Mouse (Mus musculus) forebrain, embryonic 10.5 days (tissue): Measurements from ENCODE around the gene Galnt6. TPM values are rescaled to one million over a fixed set of nuclear protein-coding genes. Genes with fewer than 3 reads are reported as not detected.
"Not testable (repeated sequence)": the region's sequence is repeated elsewhere in the genome, so short reads cannot be mapped to it uniquely, and the experiment has no call there.

Source experiments
- DNase-seq: peaks from one replicate; pipeline ENCODE4 v3.0.0-alpha.2; 2017; ENCODE audit warnings: low spot score; ENCODE audit errors: extremely low spot score
- H3K27ac ChIP-seq: fragments of 300-500 bp; sonication (generic); 2 replicates; pipeline ENCODE4 v1.5.1; 2016; ENCODE audit warnings: mild to moderate bottlenecking
- H3K27me3 ChIP-seq: fragments of 300-500 bp; sonication (generic); 2 replicates; pipeline ENCODE4 v1.6.1; 2016; ENCODE audit warnings: mild to moderate bottlenecking; ENCODE audit not compliant: poor library complexity, severe bottlenecking
- H3K36me3 ChIP-seq: fragments of 300-500 bp; sonication (generic); replicated peaks from 2 replicates; pipeline ENCODE4 v1.6.1; 2016; ENCODE audit warnings: mild to moderate bottlenecking, moderate library complexity
- H3K4me1 ChIP-seq: fragments of 300-500 bp; sonication (generic); 2 replicates; pipeline ENCODE4 v1.6.1; 2016
- H3K4me3 ChIP-seq: fragments of 300-500 bp; sonication (generic); 2 replicates; pipeline ENCODE4 v1.5.1; 2016; ENCODE audit warnings: mild to moderate bottlenecking, moderate library complexity
- H3K9me3 ChIP-seq: fragments of 300-500 bp; sonication (generic); 2 replicates; pipeline ENCODE4 v1.6.1; 2016; ENCODE audit warnings: mild to moderate bottlenecking, moderate library complexity
- WGBS: fragments of 180-500 bp; shearing (Covaris S2); methylation state at CpG from one replicate; pipeline ENCODE4 v1.1.7; 2016; 5-methylcytosine and 5-hydroxymethylcytosine counted together
- polyA plus RNA-seq: library from polyadenylated mRNA; unstranded; fragments of >200 nt; fragmentation: Nextera tagmentation; extraction: Ambion mirVana; gene quantifications from 2 replicates; pipeline ENCODE4 v1.2.1, GENCODE M21; 2016

Gene Galnt6
- not detected in 2 replicates for polyA plus RNA-seq

- WGBS: 4% methylated on average over 56 of the region's 57 CpGs
- DNase-seq: no peak
- Histone ChIP-seq H3K36me3 (no peaks in the 10 kb centered on the region), H3K27me3 (peaks cover 65% of the 10 kb centered on the region), H3K27ac (no peak within 1 kb of the TSS), H3K9me3 (no peaks in the 10 kb centered on the region), H3K4me3 (peak within 1 kb of the TSS; percentile 52), H3K4me1 (peaks cover 17% of the 10 kb centered on the region)
These were observed at the start of gene Galnt6 for GRCm38 (mm10) chr15:100729281-100729985. Galnt6 (minus strand) TSS chr15:100729376.

GRCm38 (mm10) chr15:100777020-100778016 is 48.1 kb upstream of the Galnt6 start:
- no peaks in the 10 kb centered on the region for H3K9me3 ChIP-seq
- H3K4me3 ChIP-seq: no peak overlapping the region
- H3K36me3 ChIP-seq: no peaks in the 10 kb centered on the region
- 80% methylated on average over 32 of the region's 32 CpGs for whole genome bisulfite sequencing
- no peak for DNase-seq
- 0 out of 2 replicates have a peak, but pooled peaks cover 17% of the 10 kb centered on the region for H3K27me3 ChIP-seq
- peaks cover 44% of the 10 kb centered on the region for H3K4me1 ChIP-seq
- H3K27ac ChIP-seq: no peak overlapping the region

GRCm38 (mm10) chr15:100776424-100776823 is 47.2 kb upstream of the Galnt6 start:
- WGBS: 94% methylated on average over 3 of the region's 3 CpGs
- Histone ChIP-seq H3K9me3 (no peaks in the 10 kb centered on the region), H3K27ac (no peak overlapping the region), H3K27me3 (0 out of 2 replicates have a peak, but pooled peaks cover 17% of the 10 kb centered on the region), H3K36me3 (no peaks in the 10 kb centered on the region), H3K4me1 (peaks cover 44% of the 10 kb centered on the region), H3K4me3 (no peak overlapping the region)
- DNase-seq: no peak

GRCm38 (mm10) chr15:100775189-100776166 is 46.3 kb upstream of the Galnt6 start:
- H3K27ac ChIP-seq: peak overlapping the region; percentile 22
- 0 out of 2 replicates have a peak, but pooled peaks cover 17% of the 10 kb centered on the region for H3K27me3 ChIP-seq
- H3K4me3 ChIP-seq: no peak overlapping the region
- H3K9me3 ChIP-seq: peaks cover 3% of the 10 kb centered on the region; the same call in 1 of the 2 replicates
- H3K36me3 ChIP-seq: peaks cover 6% of the 10 kb centered on the region; the same call in 1 of the 2 replicates
- H3K4me1 ChIP-seq: peaks cover 43% of the 10 kb centered on the region
- whole genome bisulfite sequencing: 35% methylated on average over 19 of the region's 19 CpGs
- peak; percentile 30 for DNase-seq

- H3K4me3 ChIP-seq, DNase-seq, H3K27ac ChIP-seq, H3K9me3 ChIP-seq: not testable (repeated sequence)
- Histone ChIP-seq H3K4me1 (peaks cover 34% of the 10 kb centered on the region), H3K36me3 (peaks cover 14% of the 10 kb centered on the region; the same call in 1 of the 2 replicates), H3K27me3 (0 out of 2 replicates have a peak, but pooled peaks cover 17% of the 10 kb centered on the region)
- WGBS: 95% methylated on average over 6 of the region's 6 CpGs
These were observed 44.7 kb upstream of the Galnt6 start for GRCm38 (mm10) chr15:100773859-100774258.

- peaks cover 25% of the 10 kb centered on the region for H3K36me3 ChIP-seq
- peaks cover 3% of the 10 kb centered on the region; the same call in 1 of the 2 replicates for H3K9me3 ChIP-seq
- no peak for DNase-seq
- H3K27me3 ChIP-seq: 0 out of 2 replicates have a peak, but pooled peaks cover 17% of the 10 kb centered on the region
- no peak overlapping the region for H3K27ac ChIP-seq
- peaks cover 32% of the 10 kb centered on the region for H3K4me1 ChIP-seq
- no peak overlapping the region for H3K4me3 ChIP-seq
- WGBS: 88% methylated on average over 4 of the region's 4 CpGs
These were observed 43.5 kb upstream of the Galnt6 start for GRCm38 (mm10) chr15:100772685-100773084.

- H3K4me3 ChIP-seq: no peak overlapping the region
- no peaks in the 10 kb centered on the region for H3K27me3 ChIP-seq
- peaks cover 3% of the 10 kb centered on the region; the same call in 1 of the 2 replicates for H3K9me3 ChIP-seq
- 93% methylated on average over 5 of the region's 5 CpGs for WGBS
- H3K4me1 ChIP-seq: peaks cover 16% of the 10 kb centered on the region
- H3K36me3 ChIP-seq: peaks cover 25% of the 10 kb centered on the region
- DNase-seq: no peak
- H3K27ac ChIP-seq: no peak overlapping the region
These were observed 41.2 kb upstream of the Galnt6 start for GRCm38 (mm10) chr15:100770338-100770737.

GRCm38 (mm10) chr15:100769023-100769422 is 39.8 kb upstream of the Galnt6 start:
- WGBS: 92% methylated on average over 4 of the region's 4 CpGs
- not testable (repeated sequence) for H3K27me3 ChIP-seq, DNase-seq, H3K4me3 ChIP-seq, H3K9me3 ChIP-seq, H3K4me1 ChIP-seq, H3K27ac ChIP-seq
- H3K36me3 ChIP-seq: peaks cover 25% of the 10 kb centered on the region

GRCm38 (mm10) chr15:100767851-100768250 is 38.7 kb upstream of the Galnt6 start:
- H3K9me3 ChIP-seq: peaks cover 3% of the 10 kb centered on the region; the same call in 1 of the 2 replicates
- H3K4me1 ChIP-seq: peaks cover 7% of the 10 kb centered on the region
- DNase-seq: no peak
- WGBS: 88% methylated on average over 13 of the region's 13 CpGs
- peaks cover 25% of the 10 kb centered on the region for H3K36me3 ChIP-seq
- H3K27me3 ChIP-seq: peaks cover 6% of the 10 kb centered on the region
- no peak overlapping the region for H3K4me3 ChIP-seq
- H3K27ac ChIP-seq: no peak overlapping the region

- Histone ChIP-seq H3K4me1 (peaks cover 17% of the 10 kb centered on the region), H3K36me3 (peaks cover 25% of the 10 kb centered on the region), H3K9me3 (peaks cover 3% of the 10 kb centered on the region; the same call in 1 of the 2 replicates), H3K27me3 (peaks cover 15% of the 10 kb centered on the region), H3K27ac (no peak overlapping the region), H3K4me3 (no peak overlapping the region)
- 74% methylated on average over 9 of the region's 9 CpGs for WGBS
- DNase-seq: no peak
These were observed 37.6 kb upstream of the Galnt6 start for GRCm38 (mm10) chr15:100766826-100767225.

GRCm38 (mm10) chr15:100764163-100764951 is 35.2 kb upstream of the Galnt6 start:
- Histone ChIP-seq H3K36me3 (peaks cover 11% of the 10 kb centered on the region), H3K4me1 (peaks cover 32% of the 10 kb centered on the region), H3K9me3 (no peaks in the 10 kb centered on the region), H3K4me3 (no peak overlapping the region), H3K27ac (no peak overlapping the region), H3K27me3 (peaks cover 15% of the 10 kb centered on the region)
- WGBS: 85% methylated on average over 16 of the region's 16 CpGs
- no peak for DNase-seq
